Mouse (Mus musculus) fat pad, adult 2 months (tissue): Measurements from ENCODE around the gene Ppp1r14c.
A peak's percentile ranks its signal among the peaks of the same experiment; 100 is the strongest.
"Not testable (repeated sequence)": the region's sequence is repeated elsewhere in the genome, so short reads cannot be mapped to it uniquely, and the experiment has no call there.

Experiments
- DNase-seq: peaks from one replicate; pipeline ENCODE4 v3.0.0-alpha.2; 2011; ENCODE audit warnings: low read depth, low spot score; ENCODE audit errors: extremely low read depth

The Ppp1r14c gene

GRCm38 (mm10) chr10:3458686-3459085, 92.8 kb downstream of the Ppp1r14c start:
- DNase-seq: no peak

DNA sequence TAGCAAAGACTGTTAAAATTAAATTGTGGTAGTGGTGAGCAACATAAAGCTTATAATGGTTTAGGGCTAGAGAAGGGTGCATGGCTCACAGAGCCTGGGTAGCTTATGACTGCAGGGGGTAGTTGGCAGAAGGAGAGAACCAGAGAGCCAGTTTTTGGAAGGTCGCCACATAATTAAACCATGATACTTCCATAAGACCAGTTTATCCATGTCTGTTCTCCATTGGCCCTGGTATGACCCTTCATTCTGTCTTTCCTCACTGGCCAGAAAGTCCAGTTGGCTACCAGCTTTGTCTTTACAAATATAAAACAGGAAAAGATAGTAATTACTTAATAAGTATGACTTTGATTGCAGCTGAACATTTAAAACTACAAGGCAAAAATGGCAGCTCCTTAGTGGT, 95.0 kb downstream of the Ppp1r14c start:
- no peak for DNase-seq

GRCm38 (mm10) chr10:3466135-3466626, 100.3 kb downstream of the Ppp1r14c start:
- DNase-seq: no peak

GRCm38 (mm10) chr10:3468590-3468989, 102.7 kb downstream of the Ppp1r14c start:
- no peak for DNase-seq

DNA sequence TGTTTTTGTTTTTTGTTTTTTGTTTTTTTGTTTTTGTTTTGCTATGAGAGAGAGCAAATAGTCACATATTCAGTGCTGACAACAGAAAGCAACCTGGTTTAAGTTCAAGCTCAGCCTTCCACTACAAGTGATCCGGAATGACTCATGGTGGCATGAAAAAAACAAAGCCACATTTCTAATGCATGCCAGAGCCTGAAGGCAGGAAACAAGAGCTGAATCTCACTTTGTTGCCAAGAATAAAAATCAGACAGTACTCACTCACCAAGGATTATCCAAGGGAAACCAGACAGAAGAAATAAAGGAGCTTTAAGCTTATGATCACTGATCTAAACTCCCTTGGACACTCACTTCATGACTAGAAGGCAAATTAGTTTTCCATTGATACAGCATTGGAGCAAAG, 110.8 kb downstream of the Ppp1r14c start:
- DNase-seq: peak; percentile 46

GRCm38 (mm10) chr10:3479772-3480171, 113.9 kb downstream of the Ppp1r14c start:
- no peak for DNase-seq

DNA sequence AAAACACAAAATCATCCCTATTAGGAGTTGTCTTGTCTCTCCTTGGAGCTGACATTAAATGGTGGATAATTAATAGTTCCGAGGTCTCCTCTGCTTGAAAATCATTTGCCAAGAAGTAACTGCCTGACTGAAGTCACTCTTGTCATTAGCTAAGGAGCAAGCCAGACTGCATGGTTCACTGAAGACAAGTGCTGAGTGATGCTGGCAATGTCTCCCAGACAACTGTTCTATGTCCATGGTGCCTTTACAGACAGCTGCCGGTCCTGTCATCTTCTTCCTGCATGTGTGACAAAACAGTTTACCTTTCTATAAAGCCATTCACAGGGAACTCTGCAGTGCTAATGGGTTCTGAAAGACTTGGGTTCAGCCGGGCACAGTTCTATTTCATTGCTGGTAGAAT, 124.2 kb downstream of the Ppp1r14c start:
- no peak for DNase-seq

DNA sequence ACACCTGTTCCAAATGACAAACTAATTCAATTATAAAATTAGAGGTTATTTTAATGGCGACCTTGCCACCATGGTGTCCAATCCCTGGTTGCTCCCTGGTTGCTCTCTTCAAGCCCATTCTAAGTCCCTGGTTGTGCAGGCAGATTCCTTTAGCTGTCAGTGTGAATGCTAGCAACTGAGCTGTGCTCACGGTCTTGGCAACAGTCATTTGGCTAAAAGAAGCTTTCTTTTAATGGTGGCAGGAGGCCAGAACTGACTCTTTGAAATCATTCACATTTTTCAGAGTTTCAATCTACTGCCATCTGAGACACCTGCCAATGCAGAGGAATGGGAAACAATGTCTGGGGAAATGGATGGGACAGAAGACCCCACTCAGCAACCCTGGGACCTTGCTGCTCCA, 130.9 kb downstream of the Ppp1r14c start:
- DNase-seq: no peak

DNA sequence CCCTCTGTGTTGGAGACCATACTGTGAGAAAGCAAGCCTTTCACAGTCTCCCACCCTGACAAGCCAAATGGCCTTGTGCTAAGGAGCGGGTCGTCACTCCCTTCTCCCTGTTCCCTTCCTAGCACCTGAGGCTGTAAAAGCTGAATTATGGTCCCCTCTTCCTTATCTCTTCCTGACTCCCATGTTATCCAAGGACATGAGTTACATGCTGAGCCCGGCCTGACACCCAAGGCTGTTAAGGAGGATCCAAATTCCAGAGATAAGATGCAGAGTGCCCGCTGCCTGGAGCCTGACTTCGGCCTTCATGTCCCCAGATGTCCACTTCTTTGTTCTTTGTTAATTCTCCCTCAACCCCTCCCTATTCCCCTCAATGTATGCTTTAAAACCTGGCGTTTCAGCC, 135.0 kb downstream of the Ppp1r14c start:
- DNase-seq: not testable (repeated sequence)

DNA sequence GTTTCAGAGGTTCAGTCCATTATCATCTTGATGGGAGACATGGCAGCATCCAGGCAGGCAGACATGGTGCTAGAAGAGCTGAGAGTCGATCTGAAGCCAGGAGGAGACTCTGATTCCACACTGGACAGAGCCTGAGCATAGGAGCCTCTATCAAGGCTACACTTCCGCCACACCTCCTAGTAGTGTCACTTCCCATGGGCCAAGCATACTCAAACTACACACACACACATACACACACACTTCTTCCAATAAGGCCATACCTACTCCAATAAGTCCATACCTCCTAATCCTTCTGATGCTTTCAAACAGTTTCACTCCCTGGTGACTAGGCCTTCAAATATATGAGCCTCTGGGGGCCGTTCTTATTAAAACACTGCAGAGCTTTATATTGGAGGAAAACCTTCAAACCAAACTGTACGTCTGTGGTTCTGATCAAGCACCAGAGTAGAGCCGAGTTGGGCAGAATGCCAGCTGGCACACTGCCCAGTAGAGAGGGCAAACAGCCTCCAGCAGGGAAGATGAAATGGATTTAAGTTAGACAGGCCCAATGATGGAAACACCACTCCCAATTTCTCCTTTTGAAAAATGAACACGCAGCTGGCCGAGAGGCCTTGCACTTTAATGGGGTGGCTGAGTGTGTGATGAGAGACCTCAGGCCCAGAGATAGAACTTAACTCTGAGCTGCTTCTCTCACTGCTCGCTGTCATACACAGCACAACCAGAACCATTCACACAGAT, 141.8 kb downstream of the Ppp1r14c start:
- no peak for DNase-seq

DNA sequence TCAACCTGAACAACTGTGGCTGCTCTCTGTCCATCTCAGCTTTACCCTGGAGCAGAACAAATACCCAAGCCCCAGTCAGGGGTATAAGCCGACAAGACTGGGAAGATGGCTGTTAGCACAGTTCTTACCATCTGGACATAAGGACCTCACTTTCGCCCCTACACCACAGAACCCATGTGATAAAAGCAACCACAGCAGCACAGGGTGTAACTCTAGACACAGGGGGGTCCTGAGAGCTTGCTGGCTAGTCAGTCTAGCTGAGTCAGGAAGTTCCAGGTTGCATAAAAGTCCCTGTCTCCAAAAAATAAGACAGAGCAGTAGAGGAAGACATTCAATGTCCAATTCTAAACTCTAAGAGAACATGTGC, 142.3 kb downstream of the Ppp1r14c start:
- DNase-seq: no peak

GRCm38 (mm10) chr10:3508746-3509145, 142.9 kb downstream of the Ppp1r14c start:
- no peak for DNase-seq

DNA sequence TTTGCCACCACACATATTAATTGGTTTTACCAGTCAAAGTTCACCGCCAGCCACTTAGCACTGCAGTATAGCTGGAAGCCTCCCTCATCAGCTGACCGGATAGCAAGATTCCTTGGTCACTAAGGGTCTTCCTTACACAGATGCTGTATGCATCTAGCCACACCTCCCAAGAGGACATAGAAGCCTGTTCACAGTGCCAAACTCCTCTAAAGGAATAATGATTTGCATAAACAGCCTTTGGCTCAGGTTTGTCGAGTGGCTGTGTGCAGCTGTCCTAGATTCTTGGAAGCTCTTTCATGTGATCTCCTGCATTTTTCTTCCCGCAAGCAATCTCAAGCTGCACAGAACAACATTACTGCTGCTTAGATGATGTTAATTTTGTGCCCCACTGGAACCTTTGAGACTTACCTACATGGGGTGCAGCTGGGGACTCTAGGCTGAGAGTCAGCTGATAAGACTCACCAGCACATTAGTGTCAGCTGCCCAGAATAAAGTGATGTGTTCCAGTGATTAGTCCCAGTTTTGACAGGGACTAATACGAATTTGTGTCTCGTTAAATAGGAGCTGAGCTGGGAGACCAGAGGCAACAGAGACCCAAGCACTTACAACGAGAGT, 143.9 kb downstream of the Ppp1r14c start:
- no peak for DNase-seq

GRCm38 (mm10) chr10:3510486-3510885, 144.6 kb downstream of the Ppp1r14c start:
- no peak for DNase-seq

GRCm38 (mm10) chr10:3511401-3511800, 145.5 kb downstream of the Ppp1r14c start:
- DNase-seq: no peak

DNA sequence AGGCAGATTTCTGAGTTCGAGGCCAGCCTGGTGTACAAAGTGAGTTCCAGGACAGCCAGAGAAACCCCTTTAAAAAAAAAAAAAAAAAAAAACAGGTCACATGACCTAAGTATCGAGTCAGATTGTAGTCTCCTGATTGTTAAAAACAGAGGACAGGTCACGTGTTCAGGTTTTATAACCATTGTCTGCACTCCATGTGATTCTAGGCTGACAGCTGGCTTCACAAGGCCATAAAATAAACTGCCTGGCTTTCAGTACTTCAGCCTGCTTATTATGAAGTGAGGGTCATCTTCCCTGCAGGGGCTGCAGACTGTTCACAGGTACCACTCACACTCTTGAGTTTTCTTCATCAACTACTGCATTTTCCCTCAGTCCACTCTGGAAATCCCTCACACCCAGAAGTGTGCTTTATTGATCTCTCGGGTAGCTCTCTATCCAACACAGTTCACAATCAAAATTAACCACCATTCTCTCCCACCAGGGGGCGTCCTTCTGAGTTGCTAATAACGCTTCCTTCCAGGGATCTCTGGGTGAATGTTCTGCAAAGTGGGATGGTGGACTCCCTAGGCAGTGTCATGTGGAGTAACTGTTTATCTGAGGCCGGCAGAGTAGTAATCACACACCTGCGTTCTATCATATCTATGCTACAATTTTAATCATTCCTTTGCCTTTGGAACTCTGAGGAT, 146.9 kb downstream of the Ppp1r14c start:
- DNase-seq: no peak

DNA sequence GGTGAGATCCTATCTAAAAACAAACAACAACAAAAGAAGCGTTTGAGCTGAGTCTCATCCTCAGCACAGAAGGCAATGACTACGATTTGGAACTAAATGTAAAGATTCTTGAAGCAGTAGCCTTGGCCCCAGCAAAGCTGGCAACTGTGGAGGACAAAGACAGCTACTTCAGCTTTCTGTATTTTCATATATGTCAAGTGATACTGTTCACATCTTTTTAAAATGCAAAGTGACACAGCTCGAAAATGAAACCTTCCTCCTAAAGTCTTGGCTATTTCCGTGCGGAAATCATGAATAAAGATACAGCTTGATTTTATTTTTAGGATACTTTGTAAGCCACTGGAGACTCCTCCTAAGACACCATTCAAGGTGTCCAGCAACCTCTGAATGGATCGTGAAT, 148.1 kb downstream of the Ppp1r14c start:
- DNase-seq: no peak
